Mouse (Mus musculus) lung, postnatal 14 days (tissue): ENCODE measurements at regions not wholly inside any gene's neighbourhood (a gene's known extent, or its start where the extent isn't known, plus 50 kb on each side); places are given as distances from the start of the nearest gene placed in this dataset.
"Not testable (repeated sequence)": the region's sequence is repeated elsewhere in the genome, so short reads cannot be mapped to it uniquely, and the experiment has no call there.

Source experiments
- DNase-seq: peaks from one replicate; pipeline ENCODE4 v3.0.0; 2021

DNA sequence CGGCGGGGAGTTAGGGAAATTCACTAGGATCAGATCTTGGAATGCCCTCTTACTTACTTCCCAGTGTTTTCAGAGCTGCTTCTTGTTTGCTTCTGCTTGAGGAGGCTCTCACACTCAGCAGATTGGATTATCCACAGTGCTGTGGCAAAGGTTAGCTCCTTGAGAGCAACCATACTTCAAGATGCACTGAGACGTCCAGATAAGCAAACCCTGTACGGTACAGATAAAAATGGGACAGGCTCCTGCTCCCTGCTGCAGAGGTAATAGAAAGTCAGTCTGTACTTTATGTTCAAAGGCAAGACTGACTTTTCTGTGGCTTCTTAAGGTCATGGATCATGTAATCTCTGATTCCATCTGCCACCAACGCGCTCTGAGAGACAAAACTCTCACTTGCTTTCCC, 414.8 kb upstream of the Ptger4 start:
- no peak for DNase-seq

GRCm38 (mm10) chr15:5660819-5661218, 416.8 kb upstream of the Ptger4 start:
- no peak for DNase-seq

GRCm38 (mm10) chr15:5671781-5672180, 427.8 kb upstream of the Ptger4 start:
- DNase-seq, result no peak

GRCm38 (mm10) chr15:5676704-5677103, 432.7 kb upstream of the Ptger4 start:
- no peak for DNase-seq

DNA sequence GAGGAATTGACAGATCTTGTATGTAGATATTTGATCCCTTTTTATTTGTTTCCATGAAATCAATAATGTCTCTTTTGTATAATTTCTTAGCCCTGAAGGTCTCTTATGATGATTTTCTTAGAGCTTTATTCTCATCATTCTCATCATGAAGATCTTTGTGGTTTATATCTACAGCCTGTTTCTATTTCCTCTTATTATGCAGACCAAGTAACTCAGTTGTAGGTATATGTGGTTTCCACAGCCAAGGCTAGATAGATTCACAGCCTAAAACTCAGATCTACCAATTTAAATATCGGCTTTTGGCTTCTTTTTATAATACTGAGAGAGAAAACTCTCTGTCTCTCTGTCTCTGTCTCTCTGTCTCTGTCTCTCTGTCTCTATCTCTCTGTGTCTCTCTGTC, 449.8 kb upstream of the Ptger4 start:
- no peak for DNase-seq

DNA sequence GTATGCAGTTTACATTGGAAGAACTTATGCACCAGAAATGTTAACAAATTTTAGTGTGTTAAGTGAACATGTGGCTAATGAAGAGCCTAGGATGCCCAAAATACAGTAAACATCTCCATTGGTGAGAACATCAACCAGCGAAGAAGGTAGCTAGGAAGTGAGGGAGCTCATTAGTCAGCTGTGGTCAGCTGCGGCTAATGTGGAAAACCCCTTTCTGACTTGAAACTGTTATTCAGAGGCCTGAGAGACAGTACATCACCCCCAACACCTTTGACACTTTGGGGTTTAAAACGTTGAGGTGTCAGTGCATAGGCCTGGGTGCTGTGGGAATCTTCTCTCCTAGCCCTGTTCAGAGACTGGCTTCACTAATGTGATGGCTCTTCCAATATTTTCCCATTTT, 451.0 kb upstream of the Ptger4 start:
- DNase-seq, result no peak

GRCm38 (mm10) chr15:5708454-5708853, 464.5 kb upstream of the Ptger4 start:
- DNase-seq, result no peak

DNA sequence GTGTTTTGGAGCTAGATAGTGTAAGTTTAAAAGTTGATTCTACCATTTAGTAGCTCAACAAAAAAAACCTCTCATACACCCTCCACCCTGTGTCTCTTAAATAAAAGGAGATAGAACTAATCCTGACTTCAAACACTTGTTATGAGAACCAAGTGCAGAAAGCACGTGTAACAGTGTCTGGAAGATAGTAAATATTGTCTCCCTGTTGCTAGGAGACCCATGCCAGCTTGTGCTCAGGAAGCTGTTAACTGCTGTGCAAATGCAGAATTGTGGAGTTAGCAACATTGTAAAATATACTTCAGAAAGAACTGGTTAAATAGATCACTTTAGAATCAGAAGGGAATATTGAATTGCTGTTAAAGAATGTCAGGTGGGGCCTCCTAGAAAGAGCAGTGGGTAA, 496.7 kb upstream of the Ptger4 start:
- DNase-seq, result no peak

DNA sequence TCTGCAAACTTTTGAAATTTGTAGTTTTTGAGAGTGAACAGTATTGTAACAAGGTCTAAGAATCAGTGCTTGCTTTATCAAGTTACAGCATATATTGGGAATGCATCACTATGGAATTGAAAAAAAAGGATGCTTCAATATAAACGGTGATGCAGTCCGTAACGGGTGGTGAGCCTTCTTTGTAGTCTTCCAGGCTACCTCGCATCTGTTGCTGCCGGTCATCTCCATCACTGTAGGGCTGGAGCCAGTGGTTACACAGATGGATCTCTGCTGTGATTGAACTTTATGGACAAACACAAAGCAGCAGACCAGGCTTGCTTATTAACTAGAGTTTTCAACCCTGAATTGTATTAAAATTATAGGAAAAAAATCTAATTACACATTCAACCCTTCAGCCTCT, 499.9 kb upstream of the Ptger4 start:
- DNase-seq, result no peak

DNA sequence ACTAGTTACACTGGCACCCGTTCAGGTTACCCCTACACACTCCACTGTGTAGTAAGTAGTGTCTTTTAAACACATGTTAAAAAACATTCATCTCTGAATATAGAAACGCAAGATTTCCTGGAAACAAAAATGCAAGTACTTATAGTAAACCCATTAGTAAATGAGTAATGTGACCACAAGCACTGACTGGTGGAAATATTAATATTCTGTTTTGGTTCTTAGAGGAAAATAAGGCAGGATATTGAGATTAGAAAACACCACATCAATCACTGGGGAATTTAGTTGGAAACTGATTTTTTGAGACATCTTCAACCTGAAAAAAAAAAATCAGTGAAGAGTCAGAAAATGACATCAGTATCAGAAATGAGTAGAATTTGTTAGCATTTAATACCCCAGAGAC, 514.7 kb upstream of the Ptger4 start:
- DNase-seq, result no peak

- DNase-seq, result no peak
These were observed 518.2 kb upstream of the Ptger4 start for GRCm38 (mm10) chr15:5762216-5762615.

DNA sequence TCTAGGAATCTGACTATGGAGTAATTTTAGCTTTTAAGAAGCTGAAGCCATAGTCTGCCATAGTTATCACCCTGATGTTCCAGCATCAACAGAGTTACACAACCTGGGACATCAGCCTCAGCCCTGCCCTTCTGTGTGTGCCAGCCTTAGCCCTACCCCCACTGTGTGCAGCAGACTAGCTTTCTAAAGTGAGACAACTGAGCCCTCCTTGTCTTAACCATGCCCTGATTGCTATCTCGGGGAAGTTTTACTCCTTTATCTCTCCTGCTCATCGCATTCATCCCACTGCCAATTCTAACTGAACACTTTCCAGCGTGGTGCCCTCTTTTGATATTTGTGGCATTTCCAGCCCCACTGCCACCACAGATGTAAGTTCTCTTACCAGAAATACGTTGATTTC, 522.5 kb upstream of the Dab2 start:
- no peak for DNase-seq

GRCm38 (mm10) chr15:5799917-5800316, 499.7 kb upstream of the Dab2 start:
- no peak for DNase-seq

GRCm38 (mm10) chr15:5811154-5811732, 488.3 kb upstream of the Dab2 start:
- no peak for DNase-seq

DNA sequence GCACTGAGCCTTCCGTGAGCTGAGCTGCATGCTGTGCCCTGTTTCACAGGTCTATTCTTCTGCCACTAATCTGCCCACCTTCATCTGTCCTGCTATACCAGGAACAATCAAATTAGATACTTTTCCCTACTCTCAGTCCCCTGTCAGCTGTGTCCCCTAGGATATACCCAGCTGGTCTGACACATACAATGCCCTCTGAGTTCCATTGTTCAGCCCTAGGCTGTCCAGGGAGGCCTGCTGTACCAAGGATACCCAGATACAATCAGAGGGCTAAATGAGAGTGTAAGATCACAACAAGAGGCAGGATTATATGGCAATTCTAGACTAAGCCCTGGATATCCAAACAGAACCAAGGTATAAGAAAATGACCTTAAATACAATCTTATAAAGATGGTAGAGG, 487.6 kb upstream of the Dab2 start:
- no peak for DNase-seq

DNA sequence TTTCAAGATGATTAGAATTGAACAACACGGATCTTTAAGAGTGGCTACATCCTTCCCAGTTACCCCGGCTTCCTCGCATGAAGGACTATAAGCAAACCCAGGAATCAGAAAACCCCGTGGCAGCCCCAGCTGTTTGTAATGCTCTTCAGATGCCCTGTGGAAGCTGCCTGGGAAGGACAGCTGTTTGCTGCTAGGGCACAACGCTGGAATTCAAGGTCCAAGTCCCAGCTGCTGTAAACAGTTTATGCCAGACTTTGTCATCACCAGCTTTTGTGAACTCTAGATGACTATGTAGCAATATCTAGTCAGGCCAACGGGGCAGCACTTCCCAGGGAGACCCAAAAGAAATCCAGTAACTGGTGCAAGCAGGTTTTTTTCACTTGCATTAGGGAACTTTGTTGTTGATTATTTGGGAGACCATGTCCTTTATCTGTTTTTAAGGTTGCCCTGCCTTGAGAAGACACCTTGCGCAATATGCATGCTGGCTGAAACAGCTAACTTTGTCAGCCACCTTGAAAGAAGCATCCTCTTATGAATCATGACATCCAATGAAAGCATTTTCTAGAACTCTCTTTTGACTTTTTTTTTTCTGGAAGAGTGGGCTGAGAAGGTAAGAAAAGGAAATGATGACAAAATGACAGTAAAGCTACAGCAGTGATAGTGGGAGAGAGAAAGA, 481.5 kb upstream of the Dab2 start:
- no peak for DNase-seq

GRCm38 (mm10) chr15:5839963-5840362, 459.6 kb upstream of the Dab2 start:
- no peak for DNase-seq

GRCm38 (mm10) chr15:5841369-5842149, 458.0 kb upstream of the Dab2 start:
- not testable (repeated sequence) for DNase-seq

DNA sequence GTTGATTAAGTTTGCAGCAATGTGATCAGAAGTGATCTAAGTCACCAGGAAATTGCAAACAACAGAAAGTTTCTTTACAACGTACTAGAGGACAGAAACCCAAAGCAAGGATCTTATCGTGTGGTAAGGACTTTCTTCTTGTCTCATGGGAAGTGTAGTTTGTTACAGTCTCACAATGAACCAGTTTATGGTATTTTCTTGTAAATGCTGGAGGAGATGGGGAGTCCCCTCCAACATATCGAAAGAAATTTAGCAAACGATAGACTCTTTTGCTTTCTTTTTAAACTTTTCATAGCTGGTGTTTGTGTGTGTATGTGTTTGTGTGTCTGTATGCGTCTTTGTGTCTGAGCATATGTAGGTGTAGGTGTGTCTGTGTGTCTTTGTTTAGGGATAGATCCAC, 453.0 kb upstream of the Dab2 start:
- no peak for DNase-seq

DNA sequence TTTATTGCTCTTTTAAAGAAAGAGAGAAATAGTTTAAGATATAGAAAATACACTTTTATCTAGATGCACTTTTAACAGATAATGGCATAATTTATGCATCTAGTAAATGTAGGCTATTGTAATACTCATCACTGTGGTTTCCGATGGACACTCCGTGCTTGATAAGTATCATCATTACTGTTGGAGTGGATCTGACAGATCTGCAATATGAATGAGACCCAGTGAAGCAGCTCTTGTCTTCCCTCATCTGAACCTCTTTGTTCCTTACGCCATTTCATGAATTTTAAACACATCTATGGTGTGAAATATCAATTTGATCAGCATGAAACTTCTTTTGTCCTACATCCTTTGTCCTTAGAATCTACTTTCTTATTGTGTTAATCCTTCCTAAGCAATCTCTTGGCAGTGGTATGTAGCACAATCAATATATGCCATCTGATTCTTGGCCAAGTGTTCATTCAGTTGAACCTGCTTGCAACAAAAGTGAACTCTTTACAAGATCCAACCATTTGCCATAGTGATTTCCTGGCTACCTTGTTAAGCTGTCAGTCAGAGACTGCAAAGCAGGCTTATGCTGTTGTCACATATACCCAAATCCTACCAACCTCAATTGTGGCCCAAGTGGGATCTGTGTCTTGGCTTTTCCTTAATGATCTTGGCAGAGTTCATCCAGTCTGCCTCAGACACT, 452.0 kb upstream of the Dab2 start:
- DNase-seq, result no peak

GRCm38 (mm10) chr15:5852523-5852922, 447.1 kb upstream of the Dab2 start:
- no peak for DNase-seq

DNA sequence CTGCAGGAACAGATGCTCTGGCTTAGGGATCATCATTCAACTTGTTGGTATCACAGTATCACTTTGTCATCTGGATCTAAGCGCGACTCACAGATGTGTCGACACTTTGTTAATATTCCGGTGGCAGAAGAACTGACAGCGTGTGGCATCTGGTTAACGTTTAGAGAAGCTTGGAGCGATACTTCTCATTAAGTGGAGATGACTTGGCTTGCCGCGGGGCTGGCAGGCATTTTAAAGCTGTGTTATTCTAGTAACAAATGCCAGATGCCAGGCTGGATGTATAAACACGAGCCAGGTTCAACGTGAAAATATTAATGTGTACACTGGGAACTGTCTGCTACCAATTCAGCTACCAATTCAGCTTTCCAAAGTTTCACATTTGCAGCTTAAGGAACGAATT, 430.3 kb upstream of the Dab2 start:
- no peak for DNase-seq

DNA sequence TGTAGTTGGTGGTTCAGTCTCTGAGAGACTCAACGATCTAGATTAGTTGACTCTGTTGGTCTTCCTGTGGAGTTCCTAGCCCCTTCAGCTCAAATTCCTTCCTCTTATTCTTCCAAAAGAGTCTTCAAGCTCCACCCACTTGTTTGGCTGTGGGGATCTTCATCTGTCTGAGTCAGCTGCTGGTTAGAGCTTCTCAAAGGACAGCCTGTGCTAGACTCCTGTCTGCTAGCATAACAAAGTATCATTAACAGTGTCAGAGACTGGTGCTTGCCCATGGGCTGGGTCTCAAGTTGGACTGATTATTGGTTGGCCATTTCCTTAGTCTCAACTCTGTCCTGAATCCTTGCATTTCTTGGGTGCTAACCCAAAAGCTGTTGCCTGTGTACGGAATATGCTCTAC, 429.7 kb upstream of the Dab2 start:
- DNase-seq, result no peak

GRCm38 (mm10) chr15:5872042-5872441, 427.5 kb upstream of the Dab2 start:
- DNase-seq, result no peak
